Mouse (Mus musculus) liver, embryonic 14.5 days (tissue): ENCODE results near the gene Naa60.

Source experiments
- CTCF ChIP-seq: IDR thresholded peaks from 2 replicates; pipeline ENCODE4 v1.5.1; 2016; ENCODE audit warnings: antibody characterized with exemption, low read depth, control low read depth
- EP300 ChIP-seq: IDR thresholded peaks from 2 replicates; pipeline ENCODE4 v1.6.1; 2016; ENCODE audit warnings: antibody characterized with exemption, low read depth

DNA sequence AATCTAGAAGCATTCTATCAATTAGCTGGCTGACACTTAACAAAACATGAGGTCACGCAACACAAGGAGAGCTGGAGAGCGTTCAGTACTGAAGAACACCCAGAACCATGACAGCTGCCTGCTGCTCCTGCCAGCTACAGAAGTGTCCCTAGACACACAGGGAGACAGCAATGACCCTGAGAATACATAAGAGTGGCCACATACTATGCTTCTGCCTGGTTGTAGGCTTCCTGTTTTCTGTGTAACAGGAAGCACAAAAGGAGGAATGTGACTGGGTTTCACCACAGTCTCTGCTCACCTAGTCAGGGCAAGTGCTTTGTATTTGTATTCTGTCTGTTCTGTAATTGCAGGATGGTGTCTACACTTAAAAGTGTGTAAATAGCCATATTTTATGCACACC, 48.6 kb downstream of the Naa60 start:
- no peak for TF ChIP-seq CTCF
- no peak for TF ChIP-seq EP300
